Mouse (Mus musculus) liver, embryonic 16.5 days (tissue): Measurements from ENCODE around the gene Large1. TPM values are rescaled to one million over a fixed set of nuclear protein-coding genes. Genes with fewer than 3 reads are reported as not detected.

ENCODE experiments used
- ATAC-seq: fragments of 200-750 bp; cut with Nextera tagmentation; 2 replicates; pipeline ENCODE4 v1.8.0; 2017; ENCODE audit warnings: low read depth, mild to moderate bottlenecking, moderate number of reproducible peaks, moderate library complexity
- H3K27ac ChIP-seq: fragments of 300-500 bp; sonication (generic); 2 replicates; pipeline ENCODE4 v1.5.1; 2014; ENCODE audit warnings: mild to moderate bottlenecking, low read length
- H3K27me3 ChIP-seq: fragments of 300-500 bp; sonication (generic); 2 replicates; pipeline ENCODE4 v1.6.1; 2014; ENCODE audit warnings: low read depth, low read length, mixed read lengths; ENCODE audit not compliant: control insufficient read depth, insufficient read depth
- H3K36me3 ChIP-seq: fragments of 300-500 bp; sonication (generic); 2 replicates; pipeline ENCODE4 v1.6.1; 2014; ENCODE audit warnings: mild to moderate bottlenecking; ENCODE audit not compliant: control insufficient read depth, insufficient read depth
- H3K4me1 ChIP-seq: fragments of 300-500 bp; sonication (generic); 2 replicates; pipeline ENCODE4 v1.6.1; 2014; ENCODE audit warnings: low read depth, low read length, mixed read lengths; ENCODE audit not compliant: control insufficient read depth
- H3K4me2 ChIP-seq: fragments of 300-500 bp; sonication (generic); 2 replicates; pipeline ENCODE4 v1.6.1; 2014; ENCODE audit warnings: low read depth, low read length, mixed read lengths
- H3K4me3 ChIP-seq: fragments of 300-500 bp; sonication (generic); 2 replicates; pipeline ENCODE4 v1.5.1; 2014; ENCODE audit warnings: low read depth, mild to moderate bottlenecking, low read length
- H3K9ac ChIP-seq: fragments of 300-500 bp; sonication (generic); 2 replicates; pipeline ENCODE4 v1.6.1; 2014; ENCODE audit warnings: low read depth, low read length
- H3K9me3 ChIP-seq: fragments of 300-500 bp; sonication (generic); replicated peaks from 2 replicates; pipeline ENCODE4 v1.6.1; 2016; ENCODE audit warnings: low read length; ENCODE audit not compliant: control insufficient read depth
- WGBS: fragments of 180-500 bp; shearing (Covaris S2); extraction: QIAGEN DNeasy Blood & Tissue Kit; methylation state at CpG from one replicate; pipeline ENCODE4 v1.1.7; 2014; ENCODE audit not compliant: insufficient replicate concordance; 5-methylcytosine and 5-hydroxymethylcytosine counted together
- microRNA-seq: library from miRNA; unstranded; fragments of <30 nt; microRNA quantifications from one replicate; pipeline ENCODE4, GENCODE M21; 2016
- polyA plus RNA-seq: library from polyadenylated mRNA; unstranded; fragments of >200 nt; fragmentation: Nextera tagmentation; extraction: Ambion mirVana; gene quantifications from 2 replicates; pipeline ENCODE4 v1.2.1, GENCODE M21; 2015

Large1 gene
- polyA plus RNA-seq, 1 experiment from 2014 or later, result 1.1 TPM

- no peak for ATAC-seq
- WGBS, result 49% methylated on average over 2 of the region's 2 CpGs
- Histone ChIP-seq H3K4me1 (no peaks in the 10 kb centered on the region), H3K4me3 (no peak overlapping the region), H3K9ac (no peak overlapping the region), H3K27ac (no peak overlapping the region), H3K27me3 (no peaks in the 10 kb centered on the region), H3K36me3 (no peaks in the 10 kb centered on the region), H3K4me2 (no peak overlapping the region), H3K9me3 (no peaks in the 10 kb centered on the region)
Observed at GRCm38 (mm10) chr8:72801583-72801982, 551.8 kb downstream of the Large1 start.

DNA sequence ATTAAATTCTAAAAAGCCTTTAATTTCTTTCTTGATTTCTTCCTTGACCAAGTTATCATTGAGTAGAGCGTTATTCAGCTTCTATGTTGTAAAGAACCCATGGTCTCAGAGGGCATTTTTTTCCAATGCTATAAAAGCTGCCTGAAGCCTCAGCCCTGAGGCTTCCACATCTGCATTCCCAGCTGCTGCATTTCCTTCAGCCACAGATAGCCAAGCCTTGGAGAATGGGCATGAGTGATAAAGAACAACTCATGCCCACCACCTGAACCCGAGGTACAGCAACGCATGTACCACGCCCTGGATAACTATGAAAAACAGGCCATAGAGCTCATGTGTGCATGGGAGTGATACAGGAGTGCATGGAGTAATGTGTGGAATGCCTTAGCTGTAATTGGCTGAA, 572.7 kb downstream of the Large1 start:
- no peak for ATAC-seq
- no peaks in the 10 kb centered on the region for H3K9me3 ChIP-seq
- H3K4me1 ChIP-seq, result no peaks in the 10 kb centered on the region
- WGBS, result 77% methylated on average over 4 of the region's 4 CpGs
- H3K27me3 ChIP-seq, result no peaks in the 10 kb centered on the region
- H3K27ac ChIP-seq, result no peak overlapping the region
- H3K9ac ChIP-seq, result no peak overlapping the region
- H3K4me3 ChIP-seq, result no peak overlapping the region
- no peak overlapping the region for H3K4me2 ChIP-seq
- H3K36me3 ChIP-seq, result no peaks in the 10 kb centered on the region

- Histone ChIP-seq H3K4me3 (no peak overlapping the region), H3K4me1 (no peaks in the 10 kb centered on the region), H3K9me3 (no peaks in the 10 kb centered on the region), H3K27ac (no peak overlapping the region), H3K27me3 (no peaks in the 10 kb centered on the region), H3K9ac (no peak overlapping the region), H3K36me3 (no peaks in the 10 kb centered on the region), H3K4me2 (no peak overlapping the region)
- 50% methylated on average over 1 of the region's 1 CpGs for WGBS
- ATAC-seq, result no peak
Observed at GRCm38 (mm10) chr8:72777797-72778196, 575.5 kb downstream of the Large1 start.

DNA sequence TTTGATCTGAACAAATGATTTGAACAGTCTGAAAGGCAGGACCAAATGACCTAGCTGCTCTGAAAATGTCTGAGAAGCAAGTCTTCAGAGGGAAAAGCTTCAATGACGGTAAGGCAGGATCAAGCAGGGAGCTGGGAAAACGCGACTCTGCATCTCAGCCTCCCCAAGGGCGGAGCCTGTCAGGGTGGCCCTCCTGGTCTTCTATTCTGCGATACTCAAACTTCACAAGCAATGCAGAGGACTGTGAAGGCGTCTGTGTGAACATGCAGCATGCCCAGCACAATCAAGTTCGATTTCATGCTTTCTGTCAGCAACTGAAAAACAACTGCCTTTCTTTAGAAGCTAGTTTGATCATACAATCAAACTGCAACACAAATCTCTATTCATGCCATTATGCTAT, 586.6 kb downstream of the Large1 start:
- H3K4me2 ChIP-seq, result no peak overlapping the region
- no peak overlapping the region for H3K4me3 ChIP-seq
- H3K27ac ChIP-seq, result no peak overlapping the region
- H3K36me3 ChIP-seq, result no peaks in the 10 kb centered on the region
- WGBS, result 47% methylated on average over 7 of the region's 7 CpGs
- no peak overlapping the region for H3K9ac ChIP-seq
- no peaks in the 10 kb centered on the region for H3K27me3 ChIP-seq
- ATAC-seq, result no peak
- no peaks in the 10 kb centered on the region for H3K4me1 ChIP-seq
- H3K9me3 ChIP-seq, result no peaks in the 10 kb centered on the region

GRCm38 (mm10) chr8:72765696-72766095, 587.6 kb downstream of the Large1 start:
- Histone ChIP-seq H3K4me2 (no peak overlapping the region), H3K27ac (no peak overlapping the region), H3K9ac (no peak overlapping the region), H3K4me3 (no peak overlapping the region), H3K36me3 (no peaks in the 10 kb centered on the region), H3K9me3 (no peaks in the 10 kb centered on the region), H3K4me1 (no peaks in the 10 kb centered on the region), H3K27me3 (no peaks in the 10 kb centered on the region)
- no peak for ATAC-seq
- 56% methylated on average over 4 of the region's 4 CpGs for WGBS

Small RNA genes lying within 50 kb of the gene (microRNA-seq; reads per million reads assigned to microRNA genes)
- gene Mir28b, result not detected
